Mouse (Mus musculus) intestine, embryonic 14.5 days (tissue): ENCODE results near the gene Pde11a. TPM values are rescaled to one million over a fixed set of nuclear protein-coding genes. Genes with fewer than 3 reads are reported as not detected.

Source experiments
- ATAC-seq: fragments of 200-750 bp; cut with Nextera tagmentation; replicated peaks from 2 replicates; pipeline ENCODE4 v1.8.0; 2017; ENCODE audit warnings: low read depth, moderate number of reproducible peaks, moderate TSS enrichment, moderate library complexity; ENCODE audit not compliant: low FRiP score, low TSS enrichment
- DNase-seq: peaks from one replicate; pipeline ENCODE4 v3.0.0-alpha.2; 2018; ENCODE audit warnings: low spot score
- H3K27ac ChIP-seq: fragments of 300-500 bp; sonication (generic); 2 replicates; pipeline ENCODE4 v1.5.1; 2014; ENCODE audit warnings: low read depth, mild to moderate bottlenecking, control low read depth
- H3K27me3 ChIP-seq: fragments of 300-500 bp; sonication (generic); replicated peaks from 2 replicates; pipeline ENCODE4 v1.6.1; 2014; ENCODE audit warnings: low read length, control low read depth; ENCODE audit not compliant: control insufficient read depth, insufficient read depth
- H3K36me3 ChIP-seq: fragments of 300-500 bp; sonication (generic); 2 replicates; pipeline ENCODE4 v1.6.1; 2014; ENCODE audit warnings: low read length, control low read depth; ENCODE audit not compliant: control insufficient read depth, insufficient read depth
- H3K4me1 ChIP-seq: fragments of 300-500 bp; sonication (generic); replicated peaks from 2 replicates; pipeline ENCODE4 v1.6.1; 2014; ENCODE audit warnings: low read length, control low read depth, mixed read lengths; ENCODE audit not compliant: control insufficient read depth, insufficient read depth
- H3K4me2 ChIP-seq: fragments of 300-500 bp; sonication (generic); 2 replicates; pipeline ENCODE4 v1.6.1; 2014; ENCODE audit warnings: low read length
- H3K4me3 ChIP-seq: fragments of 300-500 bp; sonication (generic); 2 replicates; pipeline ENCODE4 v1.5.1; 2014; ENCODE audit warnings: low read depth, low read length, control low read depth, mixed read lengths
- H3K9ac ChIP-seq: fragments of 300-500 bp; sonication (generic); 2 replicates; pipeline ENCODE4 v1.6.1; 2014; ENCODE audit warnings: mild to moderate bottlenecking, low read length
- H3K9me3 ChIP-seq: fragments of 300-500 bp; sonication (generic); 2 replicates; pipeline ENCODE4 v1.6.1; 2016; ENCODE audit warnings: low read length, control low read depth; ENCODE audit not compliant: control insufficient read depth
- WGBS: fragments of 180-500 bp; shearing (Covaris S2); extraction: QIAGEN DNeasy Blood & Tissue Kit; methylation state at CpG from one replicate; pipeline ENCODE4 v1.1.7; 2014; 5-methylcytosine and 5-hydroxymethylcytosine counted together
- polyA plus RNA-seq: library from polyadenylated mRNA; unstranded; fragments of >200 nt; fragmentation: Nextera tagmentation; extraction: Ambion mirVana; gene quantifications from 2 replicates; pipeline ENCODE4 v1.2.1, GENCODE M21; 2014

Pde11a gene
- polyA plus RNA-seq, 1 experiment from 2014 or later, result 0.42 TPM

DNA sequence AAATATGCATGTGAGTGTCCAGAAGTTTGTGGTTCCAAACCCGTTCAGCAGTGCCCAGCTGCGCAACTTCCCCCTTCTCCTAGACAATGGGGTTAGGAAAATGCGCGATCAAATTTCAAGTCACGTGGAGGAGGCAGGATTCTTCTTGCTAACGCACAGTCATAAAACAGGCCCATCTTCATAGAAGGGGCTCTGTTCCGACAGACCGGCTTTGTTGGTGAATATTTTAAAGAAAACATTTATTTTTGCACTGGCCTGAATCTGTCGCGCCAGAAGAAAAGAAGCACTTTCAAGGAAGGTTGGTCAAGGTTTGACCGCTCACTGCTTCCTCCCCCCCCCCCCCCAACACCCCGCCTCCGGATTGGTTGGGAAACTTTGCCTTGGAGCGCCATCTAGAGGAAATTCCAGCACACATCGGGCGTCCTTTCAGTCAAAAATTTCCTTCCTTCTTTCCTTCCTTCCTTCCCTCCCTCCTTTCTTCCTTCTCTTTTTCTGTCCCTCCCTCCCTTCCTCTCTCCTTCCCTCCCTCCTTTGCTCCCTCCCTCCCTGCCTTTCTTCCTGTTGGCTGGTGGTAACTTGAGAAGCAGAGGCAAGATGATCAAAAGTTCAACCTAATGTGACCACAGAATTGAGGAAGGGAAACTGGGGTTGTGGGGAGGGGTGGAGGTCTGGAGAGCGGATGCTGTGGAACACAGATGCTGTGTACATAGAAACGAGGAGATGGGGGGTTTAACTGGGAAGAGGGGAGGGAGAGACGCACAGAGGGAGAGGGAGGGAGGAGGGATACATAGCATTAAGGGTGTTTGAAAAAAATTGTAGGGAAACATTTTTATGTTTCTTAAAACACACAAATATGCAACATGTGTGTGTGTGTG is 267.9 kb downstream of the Pde11a start:
- peak overlapping the region; percentile 51 for H3K4me2 ChIP-seq
- no peaks in the 10 kb centered on the region for H3K27me3 ChIP-seq
- peak overlapping the region; percentile 29 for H3K9ac ChIP-seq
- H3K4me3 ChIP-seq, result peak overlapping the region; percentile 27
- peak; percentile 95 for ATAC-seq
- H3K4me1 ChIP-seq, result peaks cover 29% of the 10 kb centered on the region
- 2% methylated on average over 19 of the region's 19 CpGs for WGBS
- no peaks in the 10 kb centered on the region for H3K9me3 ChIP-seq
- peak overlapping the region; percentile 73 for H3K27ac ChIP-seq
- DNase-seq, result peak; percentile 88
- no peaks in the 10 kb centered on the region for H3K36me3 ChIP-seq

DNA sequence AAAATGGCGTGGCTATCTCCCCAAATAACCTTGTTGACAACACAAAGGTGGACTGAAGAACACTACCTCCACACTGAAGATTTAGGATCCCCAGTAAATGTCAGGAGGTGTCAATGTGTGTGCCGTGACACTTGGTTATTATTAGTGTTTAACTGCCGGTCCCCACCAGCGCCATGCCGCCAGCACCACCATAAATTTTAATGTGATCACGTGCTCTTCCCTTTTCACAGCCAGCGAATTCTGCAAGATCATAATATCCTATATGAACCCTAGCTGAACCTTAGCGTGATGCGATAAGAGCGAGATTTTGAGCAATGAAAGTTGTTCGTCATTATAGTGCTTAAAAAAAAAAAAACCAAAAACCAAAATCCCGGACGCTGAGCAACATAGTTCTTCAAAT is 269.3 kb downstream of the Pde11a start:
- no peak overlapping the region for H3K27ac ChIP-seq
- WGBS, result 20% methylated on average over 13 of the region's 13 CpGs
- H3K27me3 ChIP-seq, result no peaks in the 10 kb centered on the region
- ATAC-seq (no peak), DNase-seq (no peak)
- no peak overlapping the region for H3K9ac ChIP-seq
- peak overlapping the region; percentile 51 for H3K4me2 ChIP-seq
- H3K4me3 ChIP-seq, result peak overlapping the region; percentile 15
- no peaks in the 10 kb centered on the region for H3K9me3 ChIP-seq
- peaks cover 36% of the 10 kb centered on the region for H3K4me1 ChIP-seq
- no peaks in the 10 kb centered on the region for H3K36me3 ChIP-seq

DNA sequence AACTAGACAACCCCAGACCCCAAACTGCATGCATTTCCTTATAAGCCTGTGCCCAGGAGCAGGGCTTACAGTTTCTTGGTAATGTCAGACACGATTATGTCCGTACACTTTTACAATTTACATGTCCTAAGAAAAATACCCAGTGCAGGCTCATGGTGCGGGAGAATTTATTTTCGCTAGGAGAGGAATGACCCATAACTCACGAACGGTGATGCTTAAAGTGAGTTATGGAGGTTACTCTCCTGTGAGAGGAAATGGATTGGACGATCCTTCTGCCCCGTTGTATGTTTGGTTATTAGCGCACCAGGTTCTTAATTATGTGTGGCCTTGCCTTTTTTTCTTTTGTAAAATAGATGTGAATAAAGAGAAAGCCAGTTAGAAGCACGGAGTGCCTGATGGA is 270.4 kb downstream of the Pde11a start:
- DNase-seq, result no peak
- peaks cover 36% of the 10 kb centered on the region for H3K4me1 ChIP-seq
- no peaks in the 10 kb centered on the region for H3K36me3 ChIP-seq
- peak overlapping the region; percentile 51; the same call in 1 of the 2 replicates for H3K4me2 ChIP-seq
- no peaks in the 10 kb centered on the region for H3K27me3 ChIP-seq
- H3K9me3 ChIP-seq, result no peaks in the 10 kb centered on the region
- ATAC-seq, result no peak
- 39% methylated on average over 10 of the region's 10 CpGs for WGBS
- H3K9ac ChIP-seq, result no peak overlapping the region
- no peak overlapping the region for H3K4me3 ChIP-seq
- H3K27ac ChIP-seq, result no peak overlapping the region

DNA sequence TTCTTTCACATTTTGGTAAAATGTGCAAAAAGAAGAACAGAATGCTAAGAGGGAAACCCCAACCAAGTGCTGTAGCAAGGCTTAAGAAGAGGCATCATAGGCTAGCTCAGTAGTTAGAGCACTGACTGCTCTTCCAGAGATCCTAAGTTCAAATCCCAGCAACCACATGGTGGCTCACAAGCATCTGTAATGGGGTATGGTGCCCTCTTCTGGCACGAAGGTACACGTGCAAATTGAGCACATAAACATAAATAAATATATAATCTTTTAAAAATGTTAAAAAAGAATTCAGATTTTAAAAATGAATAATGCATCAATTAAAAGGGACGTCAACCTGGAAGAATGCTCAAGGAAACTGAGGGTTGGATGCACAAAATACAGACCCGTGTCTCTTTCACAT is 271.4 kb downstream of the Pde11a start:
- no peaks in the 10 kb centered on the region for H3K9me3 ChIP-seq
- H3K9ac ChIP-seq, result no peak overlapping the region
- no peak overlapping the region for H3K4me2 ChIP-seq
- H3K36me3 ChIP-seq, result no peaks in the 10 kb centered on the region
- no peak overlapping the region for H3K4me3 ChIP-seq
- peaks cover 36% of the 10 kb centered on the region for H3K4me1 ChIP-seq
- H3K27ac ChIP-seq, result no peak overlapping the region
- no peak for ATAC-seq
- WGBS, result 65% methylated on average over 4 of the region's 4 CpGs
- no peak for DNase-seq
- no peaks in the 10 kb centered on the region for H3K27me3 ChIP-seq

DNA sequence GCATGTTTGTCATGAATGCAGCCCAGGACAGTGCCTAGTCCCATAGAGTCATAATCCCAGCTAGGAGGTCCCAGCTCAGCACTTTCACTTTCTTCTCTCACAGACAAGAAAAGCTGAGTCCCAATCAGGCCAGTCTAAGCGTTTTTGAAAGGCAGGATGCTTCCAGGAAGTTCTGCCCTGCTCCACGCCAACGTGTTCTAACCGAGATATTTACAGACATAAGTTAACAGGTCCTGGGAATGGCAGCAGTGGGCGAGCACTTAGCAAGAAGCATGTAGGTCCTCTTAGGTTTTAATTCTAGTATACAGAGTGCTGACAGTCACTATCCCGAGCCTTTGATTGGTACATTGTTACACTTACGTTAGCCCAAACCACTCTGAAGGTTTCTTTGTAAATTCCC is 273.3 kb downstream of the Pde11a start:
- no peak overlapping the region for H3K27ac ChIP-seq
- ATAC-seq, result no peak
- no peak overlapping the region for H3K4me3 ChIP-seq
- WGBS, result 26% methylated on average over 7 of the region's 7 CpGs
- no peaks in the 10 kb centered on the region for H3K9me3 ChIP-seq
- H3K4me2 ChIP-seq, result peak overlapping the region; percentile 8; the same call in 1 of the 2 replicates
- H3K36me3 ChIP-seq, result no peaks in the 10 kb centered on the region
- no peaks in the 10 kb centered on the region for H3K27me3 ChIP-seq
- no peak for DNase-seq
- peaks cover 36% of the 10 kb centered on the region for H3K4me1 ChIP-seq
- H3K9ac ChIP-seq, result no peak overlapping the region

DNA sequence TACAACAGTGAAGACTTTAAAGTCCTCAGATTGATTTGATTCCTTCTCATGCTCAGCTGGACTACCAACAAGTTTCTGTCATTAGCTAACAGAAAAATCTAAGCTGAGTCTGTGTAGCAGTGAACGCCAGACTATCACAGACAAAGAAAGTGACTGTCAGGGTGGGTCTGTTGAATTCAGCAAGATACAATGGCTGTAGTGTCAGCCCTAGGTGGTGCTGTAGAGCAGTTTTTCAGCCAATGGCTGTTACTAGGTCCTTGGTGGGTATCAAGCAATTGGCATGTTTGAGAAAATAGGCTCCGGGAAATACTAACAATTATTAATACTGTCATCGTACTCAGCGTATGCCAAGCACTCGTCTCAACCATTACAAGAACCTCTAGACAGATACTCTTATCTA is 274.5 kb downstream of the Pde11a start:
- H3K4me1 ChIP-seq, result peaks cover 24% of the 10 kb centered on the region
- ATAC-seq (no peak), DNase-seq (no peak)
- H3K4me2 ChIP-seq, result no peak overlapping the region
- H3K27me3 ChIP-seq, result no peaks in the 10 kb centered on the region
- WGBS, result 76% methylated on average over 5 of the region's 5 CpGs
- H3K27ac ChIP-seq, result no peak overlapping the region
- no peaks in the 10 kb centered on the region for H3K36me3 ChIP-seq
- H3K9ac ChIP-seq, result no peak overlapping the region
- H3K4me3 ChIP-seq, result no peak overlapping the region
- H3K9me3 ChIP-seq, result no peaks in the 10 kb centered on the region

DNA sequence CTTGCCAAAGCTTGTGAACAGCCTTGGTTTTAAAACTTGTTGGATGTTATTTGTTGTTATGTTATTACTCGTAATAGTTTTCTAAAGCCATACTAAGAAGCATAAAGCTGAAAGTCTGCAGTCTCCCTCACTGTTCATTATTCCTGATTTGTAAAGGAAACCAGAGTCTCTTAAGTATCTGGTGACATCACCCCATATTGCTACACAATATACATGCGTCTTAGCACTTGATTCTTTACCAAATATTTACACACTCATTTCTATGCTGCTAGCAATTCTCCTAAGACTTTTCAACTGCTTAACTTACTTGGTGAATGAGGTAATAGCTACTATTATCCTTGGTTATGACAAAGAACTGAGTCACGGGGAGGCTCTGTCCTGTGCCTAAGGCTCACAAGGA is 278.4 kb downstream of the Pde11a start:
- Histone ChIP-seq H3K36me3 (no peaks in the 10 kb centered on the region), H3K4me3 (no peak overlapping the region), H3K27ac (no peak overlapping the region), H3K27me3 (no peaks in the 10 kb centered on the region), H3K9ac (no peak overlapping the region), H3K4me2 (no peak overlapping the region), H3K9me3 (no peaks in the 10 kb centered on the region), H3K4me1 (peaks cover 2% of the 10 kb centered on the region)
- DNase-seq (no peak), ATAC-seq (no peak)
- WGBS, result 77% methylated on average over 3 of the region's 3 CpGs

DNA sequence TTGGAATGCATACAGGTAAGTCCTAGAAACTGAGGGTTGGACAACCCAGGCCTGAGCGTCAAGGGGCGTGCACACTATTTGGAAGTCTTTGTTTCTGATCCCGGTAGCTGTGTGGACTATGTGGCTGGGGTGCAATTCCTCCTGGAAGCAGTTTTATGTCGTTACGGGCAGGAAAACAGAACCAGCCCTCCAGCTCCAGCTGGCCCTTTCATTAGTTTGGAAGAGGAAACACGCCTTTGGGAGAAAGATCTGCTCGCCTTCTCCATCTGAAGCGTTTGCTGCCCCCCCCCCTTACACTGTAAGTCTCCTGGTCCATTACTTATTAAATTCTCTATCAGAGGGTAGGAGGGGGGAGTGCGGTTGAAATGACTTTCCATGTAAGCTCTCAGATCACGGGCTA is 279.0 kb downstream of the Pde11a start:
- Histone ChIP-seq H3K4me2 (no peak overlapping the region), H3K27ac (no peak overlapping the region), H3K9ac (no peak overlapping the region), H3K4me3 (no peak overlapping the region), H3K4me1 (no peaks in the 10 kb centered on the region; the same call in 1 of the 2 replicates), H3K36me3 (no peaks in the 10 kb centered on the region), H3K27me3 (no peaks in the 10 kb centered on the region), H3K9me3 (no peaks in the 10 kb centered on the region)
- ATAC-seq (no peak), DNase-seq (no peak)
- WGBS, result 64% methylated on average over 10 of the region's 10 CpGs
